Mouse (Mus musculus): Measurements from ENCODE around the gene Nudt4. TPM values are rescaled to one million over a fixed set of nuclear protein-coding genes. Genes with fewer than 3 reads are reported as not detected.

Nudt4 gene
- total and polyA plus RNA-seq, 2 experiments from 2014 or later = 74.5 to 81.3 TPM

- no peak overlapping the region for H3K9ac ChIP-seq (replicated peaks; ENCODE audit: low read depth, low read length)
- WGBS = 81% methylated on average over 8 of the region's 8 CpGs
Measured at GRCm38 (mm10) chr10:95508126-95508525, 55.8 kb downstream of the Nudt4 start.

GRCm38 (mm10) chr10:95504341-95504740, 59.6 kb downstream of the Nudt4 start:
- H3K27me3 ChIP-seq (ENCODE audit: control insufficient read depth, insufficient read depth, low read length) = no peaks in the 10 kb centered on the region

More at GRCm38 (mm10) chr10:95508126-95508525, 55.8 kb downstream of the Nudt4 start:
- Histone ChIP-seq H3K27me3 (ENCODE audit: control insufficient read depth, insufficient read depth, low read length) (no peaks in the 10 kb centered on the region), H3K9me3 (replicated peaks; ENCODE audit: control insufficient read depth, low read length) (peaks cover 4% of the 10 kb centered on the region; the same call in 1 of the 2 replicates), H3K4me1 (ENCODE audit: control insufficient read depth, insufficient read depth) (no peaks in the 10 kb centered on the region), H3K27ac (ENCODE audit: low read depth) (no peak overlapping the region), H3K4me3 (ENCODE audit: low read depth, low read length) (no peak overlapping the region), H3K4me2 (ENCODE audit: low read depth, low read length) (no peak overlapping the region), H3K36me3 (replicated peaks; ENCODE audit: control insufficient read depth, insufficient read depth, low read length) (no peaks in the 10 kb centered on the region)
- TF ChIP-seq EP300 (IDR thresholded peaks at IDR 0.05; ENCODE audit: low read depth) = no peak
- DNase-seq (ENCODE audit: low spot score) (no peak), ATAC-seq (ENCODE audit: insufficient read depth, low read depth) (no peak)

GRCm38 (mm10) chr10:95503443-95504235, 60.3 kb downstream of the Nudt4 start:
- TF ChIP-seq CTCF (IDR thresholded peaks at IDR 0.05; ENCODE audit: low read depth) (no peak), EP300 (IDR thresholded peaks at IDR 0.05; ENCODE audit: low read depth) (no peak)
- DNase-seq (ENCODE audit: low spot score) = no peak
- WGBS = 86% methylated on average over 14 of the region's 14 CpGs

More at GRCm38 (mm10) chr10:95504341-95504740, 59.6 kb downstream of the Nudt4 start:
- Histone ChIP-seq H3K4me3 (ENCODE audit: low read depth, low read length) (no peak overlapping the region), H3K9me3 (replicated peaks; ENCODE audit: control insufficient read depth, low read length) (no peaks in the 10 kb centered on the region), H3K27ac (ENCODE audit: low read depth) (no peak overlapping the region), H3K9ac (replicated peaks; ENCODE audit: low read depth, low read length) (no peak overlapping the region), H3K4me1 (ENCODE audit: control insufficient read depth, insufficient read depth) (0 out of 2 replicates have a peak, but pooled peaks cover 12% of the 10 kb centered on the region), H3K4me2 (ENCODE audit: low read depth, low read length) (no peak overlapping the region), H3K36me3 (replicated peaks; ENCODE audit: control insufficient read depth, insufficient read depth, low read length) (no peaks in the 10 kb centered on the region)
- DNase-seq (ENCODE audit: low spot score) (no peak), ATAC-seq (ENCODE audit: insufficient read depth, low read depth) (no peak)
- no peak for TF ChIP-seq EP300 (IDR thresholded peaks at IDR 0.05; ENCODE audit: low read depth)
- no peak for TF ChIP-seq CTCF (IDR thresholded peaks at IDR 0.05; ENCODE audit: low read depth)
- WGBS = 4% methylated on average over 1 of the region's 1 CpGs

GRCm38 (mm10) chr10:95501463-95502081, 62.4 kb downstream of the Nudt4 start, which contains the start of gene Mrpl42:
TSS of gene Mrpl42 (minus strand) at chr10:95501940.
- Histone ChIP-seq H3K27ac (ENCODE audit: low read depth) (peak within 1 kb of the TSS; percentile 93), H3K4me3 (ENCODE audit: low read depth, low read length) (peak within 1 kb of the TSS; percentile 84), H3K4me1 (ENCODE audit: control insufficient read depth, insufficient read depth) (0 out of 2 replicates have a peak, but pooled peaks cover 12% of the 10 kb centered on the region), H3K27me3 (ENCODE audit: control insufficient read depth, insufficient read depth, low read length) (no peaks in the 10 kb centered on the region), H3K36me3 (replicated peaks; ENCODE audit: control insufficient read depth, insufficient read depth, low read length) (peaks cover 13% of the 10 kb centered on the region), H3K9me3 (replicated peaks; ENCODE audit: control insufficient read depth, low read length) (no peaks in the 10 kb centered on the region), H3K4me2 (ENCODE audit: low read depth, low read length) (peak within 1 kb of the TSS; percentile 62), H3K9ac (replicated peaks; ENCODE audit: low read depth, low read length) (peak within 1 kb of the TSS; percentile 77)
- TF ChIP-seq CTCF (IDR thresholded peaks at IDR 0.05; ENCODE audit: low read depth) (no peak), EP300 (IDR thresholded peaks at IDR 0.05; ENCODE audit: low read depth) (peak; percentile 56; the same call in 1 of the 2 replicates)
- under 1% methylated on average over 35 of the region's 35 CpGs for WGBS
- peak; percentile 89 for DNase-seq (ENCODE audit: low spot score)
- peak; percentile 96 for ATAC-seq (ENCODE audit: insufficient read depth, low read depth)

More at GRCm38 (mm10) chr10:95503443-95504235, 60.3 kb downstream of the Nudt4 start:
- ATAC-seq (ENCODE audit: insufficient read depth, low read depth) = no peak
- no peak overlapping the region for H3K27ac ChIP-seq (ENCODE audit: low read depth)
- 0 out of 2 replicates have a peak, but pooled peaks cover 12% of the 10 kb centered on the region for H3K4me1 ChIP-seq (ENCODE audit: control insufficient read depth, insufficient read depth)
- no peak overlapping the region for H3K4me2 ChIP-seq (ENCODE audit: low read depth, low read length)
- H3K9ac ChIP-seq (replicated peaks; ENCODE audit: low read depth, low read length) = no peak overlapping the region
- no peak overlapping the region for H3K4me3 ChIP-seq (ENCODE audit: low read depth, low read length)
- H3K27me3 ChIP-seq (ENCODE audit: control insufficient read depth, insufficient read depth, low read length) = no peaks in the 10 kb centered on the region
- H3K36me3 ChIP-seq (replicated peaks; ENCODE audit: control insufficient read depth, insufficient read depth, low read length) = peaks cover under 1% of the 10 kb centered on the region; the same call in 1 of the 2 replicates
- no peaks in the 10 kb centered on the region for H3K9me3 ChIP-seq (replicated peaks; ENCODE audit: control insufficient read depth, low read length)

GRCm38 (mm10) chr10:95501033-95501432, 62.9 kb downstream of the Nudt4 start:
- Histone ChIP-seq H3K27me3 (ENCODE audit: control insufficient read depth, insufficient read depth, low read length) (no peaks in the 10 kb centered on the region), H3K9ac (replicated peaks; ENCODE audit: low read depth, low read length) (peak overlapping the region; percentile 77), H3K9me3 (replicated peaks; ENCODE audit: control insufficient read depth, low read length) (no peaks in the 10 kb centered on the region), H3K4me3 (ENCODE audit: low read depth, low read length) (peak overlapping the region; percentile 84), H3K4me2 (ENCODE audit: low read depth, low read length) (peak overlapping the region; percentile 62), H3K27ac (ENCODE audit: low read depth) (peak overlapping the region; percentile 93), H3K4me1 (ENCODE audit: control insufficient read depth, insufficient read depth) (0 out of 2 replicates have a peak, but pooled peaks cover 12% of the 10 kb centered on the region), H3K36me3 (replicated peaks; ENCODE audit: control insufficient read depth, insufficient read depth, low read length) (peaks cover 14% of the 10 kb centered on the region)
- WGBS = 2% methylated on average over 7 of the region's 7 CpGs
- ATAC-seq (ENCODE audit: insufficient read depth, low read depth) (no peak; the same call in 1 of the 2 replicates), DNase-seq (ENCODE audit: low spot score) (peak; percentile 14)
- TF ChIP-seq EP300 (IDR thresholded peaks at IDR 0.05; ENCODE audit: low read depth) (no peak), CTCF (IDR thresholded peaks at IDR 0.05; ENCODE audit: low read depth) (no peak)

Small RNA genes within 50 kb of the gene (microRNA-seq; reads per million reads assigned to microRNA genes)
- gene Mir3058 = 10.7 reads per million, percentile 30 among the genes with 10 or more reads in this experiment

Other genes with a start within 250 kb of the Nudt4 start
- 20.1 and 21.1 TPM in 2 replicates for gene Cradd, start 240.0 kb downstream of the Nudt4 start, total RNA-seq (2014; rRNA removed; ENCODE audit: low replicate concordance)
- gene Cradd, start 240.0 kb downstream of the Nudt4 start, polyA plus RNA-seq (2015; fragmentation: Nextera tagmentation; extraction: Ambion mirVana) = 11.6 and 12.2 TPM in 2 replicates
- gene Socs2, start 147.0 kb downstream of the Nudt4 start, total RNA-seq (2014; rRNA removed; ENCODE audit: low replicate concordance) = 71.2 and 103 TPM in 2 replicates
- 131 and 137 TPM in 2 replicates for gene Socs2, start 147.0 kb downstream of the Nudt4 start, polyA plus RNA-seq (2015; fragmentation: Nextera tagmentation; extraction: Ambion mirVana)
- 524 and 645 TPM in 2 replicates for gene Mrpl42, start 62.2 kb downstream of the Nudt4 start, total RNA-seq (2014; rRNA removed; ENCODE audit: low replicate concordance)
- 928 and 1,023 TPM in 2 replicates for gene Mrpl42, start 62.2 kb downstream of the Nudt4 start, polyA plus RNA-seq (2015; fragmentation: Nextera tagmentation; extraction: Ambion mirVana)
- 158 and 242 TPM in 2 replicates for gene Ube2n, start 49.0 kb downstream of the Nudt4 start, total RNA-seq (2014; rRNA removed; ENCODE audit: low replicate concordance)
- gene Ube2n, start 49.0 kb downstream of the Nudt4 start, polyA plus RNA-seq (2015; fragmentation: Nextera tagmentation; extraction: Ambion mirVana) = 188 and 190 TPM in 2 replicates
- not detected in 2 replicates for gene Anapc15-ps, start 109.3 kb upstream of the Nudt4 start, total RNA-seq (2014; rRNA removed; ENCODE audit: low replicate concordance)
- not detected in 2 replicates for gene Anapc15-ps, start 109.3 kb upstream of the Nudt4 start, polyA plus RNA-seq (2015; fragmentation: Nextera tagmentation; extraction: Ambion mirVana)

All from heart, postnatal 0 days (tissue).